Mouse (Mus musculus): ENCODE data around the gene Rcbtb1. TPM values are rescaled to one million over a fixed set of nuclear protein-coding genes. Genes with fewer than 3 reads are reported as not detected.
A peak's percentile ranks its signal among the peaks of the same experiment; 100 is the strongest.

The Rcbtb1 gene
- polyA plus RNA-seq (2015; fragmentation: Nextera tagmentation; extraction: Ambion mirVana) = 47.4 and 52.7 TPM in 2 replicates

- Histone ChIP-seq H3K36me3 (no peaks in the 10 kb centered on the region), H3K9ac (peak within 1 kb of the TSS; percentile 78), H3K4me2 (peak within 1 kb of the TSS; percentile 88), H3K9me3 (no peaks in the 10 kb centered on the region), H3K27ac (peak within 1 kb of the TSS; percentile 95), H3K4me3 (replicated peaks) (peak within 1 kb of the TSS; percentile 80), H3K4me1 (0 out of 2 replicates have a peak, but pooled peaks cover 2% of the 10 kb centered on the region), H3K27me3 (replicated peaks) (no peaks in the 10 kb centered on the region)
- under 1% methylated on average over 84 of the region's 96 CpGs for WGBS
- peak; percentile 93 for ATAC-seq (ENCODE audit: insufficient read depth, low FRiP score, low read depth)
These were observed at the start of gene Rcbtb1 for GRCm38 (mm10) chr14:59200711-59201603. Gene Rcbtb1 (plus strand): TSS chr14:59201209.

DNA sequence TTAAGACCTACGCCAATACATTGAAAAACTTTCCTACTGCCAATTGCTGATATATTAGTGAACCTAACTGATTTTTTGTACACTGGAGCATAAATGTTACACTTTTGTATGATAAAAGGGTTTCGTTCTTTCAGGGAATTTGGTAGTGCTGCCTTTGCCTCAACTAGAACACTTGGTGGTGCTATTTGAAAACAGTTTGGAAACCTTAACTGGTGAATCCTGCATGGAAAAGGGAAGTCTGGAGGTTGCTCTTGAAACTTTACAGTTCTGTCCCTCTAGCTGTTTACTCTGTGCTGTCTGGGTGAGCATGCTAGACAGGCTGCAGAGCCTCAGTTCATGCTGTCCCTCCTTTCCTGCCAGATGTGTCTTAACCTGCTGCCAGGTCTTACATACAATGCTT, 45.4 kb upstream of the Rcbtb1 start:
- Histone ChIP-seq H3K27ac (no peak overlapping the region), H3K4me2 (no peak overlapping the region), H3K4me1 (no peaks in the 10 kb centered on the region), H3K27me3 (replicated peaks) (no peaks in the 10 kb centered on the region), H3K4me3 (replicated peaks) (no peak overlapping the region), H3K36me3 (no peaks in the 10 kb centered on the region), H3K9me3 (no peaks in the 10 kb centered on the region), H3K9ac (no peak overlapping the region)
- ATAC-seq (ENCODE audit: insufficient read depth, low FRiP score, low read depth) = no peak
- WGBS = 73% methylated on average over 2 of the region's 2 CpGs

- Histone ChIP-seq H3K9me3 (no peaks in the 10 kb centered on the region), H3K9ac (no peak overlapping the region), H3K4me3 (replicated peaks) (no peak overlapping the region), H3K4me2 (no peak overlapping the region), H3K36me3 (no peaks in the 10 kb centered on the region), H3K27me3 (replicated peaks) (no peaks in the 10 kb centered on the region), H3K4me1 (no peaks in the 10 kb centered on the region), H3K27ac (no peak overlapping the region)
- no peak for ATAC-seq (ENCODE audit: insufficient read depth, low FRiP score, low read depth)
- WGBS = 57% methylated on average over 3 of the region's 3 CpGs
These were observed 43.9 kb upstream of the Rcbtb1 start for GRCm38 (mm10) chr14:59157016-59157698.

GRCm38 (mm10) chr14:59178649-59179048, 22.4 kb upstream of the Rcbtb1 start, which contains the start of gene Gm5142:
Gene Gm5142 (minus strand): TSS chr14:59178749.
- 84% methylated on average over 3 of the region's 3 CpGs for WGBS

DNA sequence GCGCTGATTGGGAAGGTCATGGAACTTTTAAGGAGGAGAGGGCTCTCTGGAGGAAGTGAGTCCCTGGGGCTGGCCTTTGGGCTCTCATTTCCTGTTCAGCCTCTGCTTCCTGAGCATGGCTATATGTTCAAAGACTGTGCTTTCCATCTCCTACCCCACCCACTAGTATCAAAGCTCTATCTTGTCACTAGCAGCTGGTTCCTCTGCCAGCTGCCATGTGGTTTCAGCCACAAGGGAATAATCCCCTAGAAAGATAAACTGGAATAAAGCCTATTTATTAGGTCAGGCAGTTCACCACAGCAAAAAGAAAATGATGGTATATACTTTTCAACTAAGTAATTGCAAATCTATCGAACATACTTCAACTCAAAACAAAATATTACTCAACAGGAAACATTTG, 18.3 kb upstream of the Rcbtb1 start:
- H3K9ac ChIP-seq = no peak overlapping the region
- no peak overlapping the region for H3K4me3 ChIP-seq (replicated peaks)
- no peaks in the 10 kb centered on the region for H3K36me3 ChIP-seq
- no peak for ATAC-seq (ENCODE audit: insufficient read depth, low FRiP score, low read depth)
- H3K9me3 ChIP-seq = no peaks in the 10 kb centered on the region
- no peaks in the 10 kb centered on the region for H3K4me1 ChIP-seq
- 68% methylated on average over 2 of the region's 2 CpGs for WGBS
- H3K27ac ChIP-seq = no peak overlapping the region
- H3K4me2 ChIP-seq = no peak overlapping the region
- no peaks in the 10 kb centered on the region for H3K27me3 ChIP-seq (replicated peaks)

More at GRCm38 (mm10) chr14:59178649-59179048, 22.4 kb upstream of the Rcbtb1 start, which contains the start of gene Gm5142:
- Histone ChIP-seq H3K9ac (no peak within 1 kb of the TSS), H3K4me3 (replicated peaks) (no peak within 1 kb of the TSS), H3K4me1 (no peaks in the 10 kb centered on the region), H3K36me3 (no peaks in the 10 kb centered on the region), H3K27ac (no peak within 1 kb of the TSS), H3K4me2 (no peak within 1 kb of the TSS), H3K27me3 (replicated peaks) (no peaks in the 10 kb centered on the region), H3K9me3 (no peaks in the 10 kb centered on the region)
- no peak for ATAC-seq (ENCODE audit: insufficient read depth, low FRiP score, low read depth)

GRCm38 (mm10) chr14:59185514-59185913, 15.5 kb upstream of the Rcbtb1 start:
- no peak overlapping the region for H3K9ac ChIP-seq
- no peak overlapping the region for H3K4me3 ChIP-seq (replicated peaks)
- no peaks in the 10 kb centered on the region for H3K9me3 ChIP-seq
- no peaks in the 10 kb centered on the region for H3K4me1 ChIP-seq
- no peak overlapping the region for H3K27ac ChIP-seq
- H3K36me3 ChIP-seq = no peaks in the 10 kb centered on the region
- H3K27me3 ChIP-seq (replicated peaks) = no peaks in the 10 kb centered on the region
- no peak overlapping the region for H3K4me2 ChIP-seq
- no peak for ATAC-seq (ENCODE audit: insufficient read depth, low FRiP score, low read depth)

DNA sequence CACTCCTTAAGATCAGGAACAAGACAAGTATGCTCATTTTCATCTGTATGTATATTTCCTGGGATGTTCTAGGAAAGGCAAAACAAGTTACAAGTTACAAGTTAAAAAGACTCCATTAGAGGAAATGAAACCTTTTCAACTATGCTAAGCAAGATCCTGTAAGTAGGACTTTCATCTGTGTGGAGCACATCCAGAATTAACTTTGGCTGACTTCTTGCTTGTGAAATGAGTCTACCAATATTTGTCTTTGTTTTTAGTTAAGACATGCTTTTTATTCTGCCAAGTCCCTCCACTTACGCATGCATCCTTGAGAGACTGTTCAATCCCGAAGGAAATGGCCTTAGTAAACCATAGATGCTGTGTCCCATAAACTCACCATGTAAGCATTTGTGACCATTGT, 14.9 kb upstream of the Rcbtb1 start:
- H3K4me1 ChIP-seq = no peaks in the 10 kb centered on the region
- H3K27ac ChIP-seq = no peak overlapping the region
- 82% methylated on average over 2 of the region's 2 CpGs for WGBS
- no peaks in the 10 kb centered on the region for H3K27me3 ChIP-seq (replicated peaks)
- no peak for ATAC-seq (ENCODE audit: insufficient read depth, low FRiP score, low read depth)
- H3K9me3 ChIP-seq = no peaks in the 10 kb centered on the region
- no peak overlapping the region for H3K4me2 ChIP-seq
- no peak overlapping the region for H3K4me3 ChIP-seq (replicated peaks)
- no peaks in the 10 kb centered on the region for H3K36me3 ChIP-seq
- no peak overlapping the region for H3K9ac ChIP-seq

- Histone ChIP-seq H3K36me3 (peaks cover 2% of the 10 kb centered on the region; the same call in 1 of the 2 replicates), H3K27ac (peak overlapping the region; percentile 95), H3K4me3 (replicated peaks) (peak overlapping the region; percentile 80), H3K4me1 (0 out of 2 replicates have a peak, but pooled peaks cover 5% of the 10 kb centered on the region), H3K9me3 (no peaks in the 10 kb centered on the region), H3K27me3 (replicated peaks) (no peaks in the 10 kb centered on the region), H3K9ac (peak overlapping the region; percentile 78), H3K4me2 (peak overlapping the region; percentile 88)
- WGBS = under 1% methylated on average over 21 of the region's 21 CpGs
- ATAC-seq (ENCODE audit: insufficient read depth, low FRiP score, low read depth) = no peak
These were observed 701 bp downstream of the Rcbtb1 start for GRCm38 (mm10) chr14:59201604-59202215.

DNA sequence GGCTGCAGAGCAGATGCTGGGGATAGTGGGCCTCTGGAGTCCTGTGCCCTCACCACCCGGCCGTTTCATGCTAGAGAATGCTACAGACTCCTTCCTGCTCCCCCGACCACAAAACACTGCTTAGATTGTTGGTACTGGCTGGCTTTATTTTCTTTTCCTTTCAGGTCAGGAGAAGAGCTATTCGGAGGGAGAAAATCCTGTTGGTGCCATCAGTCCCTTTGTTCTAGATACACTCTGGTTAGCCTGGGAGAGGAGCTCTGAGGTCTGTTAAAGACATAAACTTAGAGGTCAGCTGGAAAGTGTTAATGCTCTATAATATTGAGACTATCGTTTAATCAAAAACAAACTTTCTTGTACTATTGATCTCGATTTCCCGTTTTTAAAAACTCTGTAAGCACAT, 4.5 kb downstream of the Rcbtb1 start:
- WGBS = 37% methylated on average over 7 of the region's 7 CpGs
- Histone ChIP-seq H3K4me3 (replicated peaks) (no peak overlapping the region), H3K9me3 (no peaks in the 10 kb centered on the region), H3K4me2 (no peak overlapping the region), H3K4me1 (0 out of 2 replicates have a peak, but pooled peaks cover 5% of the 10 kb centered on the region), H3K9ac (no peak overlapping the region), H3K36me3 (peaks cover 3% of the 10 kb centered on the region; the same call in 1 of the 2 replicates), H3K27me3 (replicated peaks) (no peaks in the 10 kb centered on the region), H3K27ac (no peak overlapping the region)
- no peak for ATAC-seq (ENCODE audit: insufficient read depth, low FRiP score, low read depth)

GRCm38 (mm10) chr14:59205976-59206583, 5.1 kb downstream of the Rcbtb1 start:
- 49% methylated on average over 10 of the region's 10 CpGs for WGBS
- no peak for ATAC-seq (ENCODE audit: insufficient read depth, low FRiP score, low read depth)
- no peaks in the 10 kb centered on the region for H3K27me3 ChIP-seq (replicated peaks)

GRCm38 (mm10) chr14:59209003-59209402, 8.0 kb downstream of the Rcbtb1 start:
- no peak overlapping the region for H3K9ac ChIP-seq
- no peaks in the 10 kb centered on the region for H3K9me3 ChIP-seq
- 0 out of 2 replicates have a peak, but pooled peaks cover 5% of the 10 kb centered on the region for H3K4me1 ChIP-seq
- 85% methylated on average over 7 of the region's 7 CpGs for WGBS
- no peak for ATAC-seq (ENCODE audit: insufficient read depth, low FRiP score, low read depth)
- peaks cover 3% of the 10 kb centered on the region for H3K36me3 ChIP-seq
- no peak overlapping the region for H3K27ac ChIP-seq
- no peaks in the 10 kb centered on the region for H3K27me3 ChIP-seq (replicated peaks)
- H3K4me3 ChIP-seq (replicated peaks) = no peak overlapping the region
- no peak overlapping the region for H3K4me2 ChIP-seq

More at GRCm38 (mm10) chr14:59205976-59206583, 5.1 kb downstream of the Rcbtb1 start:
- no peaks in the 10 kb centered on the region for H3K9me3 ChIP-seq
- no peak overlapping the region for H3K9ac ChIP-seq
- H3K4me3 ChIP-seq (replicated peaks) = no peak overlapping the region
- no peak overlapping the region for H3K4me2 ChIP-seq
- H3K36me3 ChIP-seq = peaks cover 3% of the 10 kb centered on the region; the same call in 1 of the 2 replicates
- no peak overlapping the region for H3K27ac ChIP-seq
- H3K4me1 ChIP-seq = 0 out of 2 replicates have a peak, but pooled peaks cover 5% of the 10 kb centered on the region
